Mouse (Mus musculus) erythroid progenitor cell, adult 5-6 weeks (primary cell): ENCODE results near the gene Ktn1. TPM values are rescaled to one million over a fixed set of nuclear protein-coding genes. Genes with fewer than 3 reads are reported as not detected.

Source experiments
- ATAC-seq: replicated peaks from 2 replicates; pipeline ENCODE4 v1.8.0; 2016; ENCODE audit warnings: moderate number of reproducible peaks, mild to moderate bottlenecking, moderate TSS enrichment, inconsistent platforms; ENCODE audit not compliant: poor library complexity, low FRiP score, severe bottlenecking
- total RNA-seq, 2 experiments: library from RNA; stranded (forward) in 1 of 2; stranded (reverse) in 1 of 2; fragments of 150-400 nt in 1 of 2; fragments of 186-747, 209-891 nt in 1 of 2; gene quantifications; 2 replicates each; pipeline versions ENCODE4 v1.2.3 to v1.2.4; 2015 to 2017; ENCODE audit warnings: low replicate concordance in 2 of 2

The Ktn1 gene
- total RNA-seq, 2 experiments from 2014 or later = 11.8 to 23.1 TPM

DNA sequence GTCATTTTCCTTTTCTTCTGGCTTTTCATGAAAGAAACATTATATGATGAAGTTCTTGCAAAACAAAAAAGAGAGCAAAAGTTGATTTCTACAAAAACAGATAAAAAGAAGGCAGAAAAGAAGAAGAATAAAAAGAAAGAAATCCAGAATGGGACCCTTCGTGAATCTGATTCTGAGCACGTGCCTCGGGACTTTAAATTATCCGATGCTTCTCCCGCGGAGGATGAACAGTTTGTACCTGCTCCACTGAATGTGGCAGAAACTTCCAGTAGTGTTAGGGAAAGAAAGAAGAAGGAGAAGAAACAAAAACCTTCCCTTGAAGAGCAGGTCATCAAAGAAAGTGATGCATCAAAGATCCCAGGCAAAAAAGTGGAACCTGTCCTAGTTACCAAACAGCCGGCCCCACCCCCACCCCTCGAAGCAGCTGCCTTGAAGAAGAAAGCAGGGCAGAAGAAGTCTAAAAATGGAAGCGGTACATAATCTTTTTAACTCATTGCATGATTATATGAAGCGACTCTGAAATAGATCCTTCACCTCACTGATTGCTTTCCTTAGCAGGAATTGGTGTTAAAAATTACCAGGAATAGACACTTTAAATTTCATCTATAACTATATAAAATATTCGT, 15.7 kb downstream of the Ktn1 start:
- no peak for ATAC-seq

DNA sequence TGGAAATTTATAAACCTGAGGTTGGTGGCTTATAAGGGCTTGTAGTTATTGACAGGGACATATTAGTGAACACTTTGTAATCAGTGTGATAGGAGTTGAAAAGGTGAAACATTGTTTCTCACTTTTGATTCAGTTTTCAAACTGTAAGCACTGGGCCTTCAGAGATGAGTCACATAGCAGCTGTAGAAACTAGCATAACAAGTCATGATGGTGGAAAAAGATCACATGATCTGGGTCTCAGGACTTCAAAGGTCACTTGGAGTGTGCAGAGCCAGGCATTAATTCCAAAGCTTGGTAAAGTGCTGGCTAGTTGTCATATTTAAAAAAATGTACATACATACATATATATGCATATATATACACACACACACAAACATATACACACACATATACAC, 16.2 kb downstream of the Ktn1 start:
- ATAC-seq = no peak

DNA sequence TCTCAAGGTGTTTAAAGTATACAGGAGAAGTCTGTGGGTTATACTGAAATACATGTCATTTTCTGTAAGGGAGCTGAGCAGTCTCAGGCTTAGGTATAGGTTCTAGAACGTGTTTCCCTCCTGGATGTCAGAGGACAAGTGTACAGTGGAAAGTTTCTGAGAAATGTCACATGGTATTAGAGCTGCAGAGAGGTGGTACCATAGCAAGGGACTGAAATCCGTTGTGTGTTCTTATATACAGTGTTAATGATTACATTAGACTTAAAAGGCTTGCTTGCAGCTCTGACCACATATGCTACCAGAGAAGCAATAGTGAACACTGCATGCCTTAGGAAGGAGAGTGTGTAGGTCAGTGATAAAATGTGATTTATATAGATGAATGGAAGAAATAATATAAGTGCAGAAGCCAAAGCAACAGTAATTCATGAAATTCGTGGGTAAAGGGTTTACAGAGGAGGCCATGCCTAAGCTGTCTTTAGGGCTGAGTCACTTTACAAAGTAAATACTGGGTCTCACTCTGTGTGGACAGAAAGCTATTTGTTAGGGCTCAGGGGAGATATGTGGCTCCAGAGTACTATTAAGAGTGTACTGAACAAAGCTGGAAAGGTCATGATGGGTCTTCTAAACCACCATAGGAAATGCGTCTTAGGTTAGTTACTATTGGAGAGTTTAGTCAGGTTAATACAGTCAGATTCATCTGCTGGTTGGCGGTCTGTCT, 17.0 kb downstream of the Ktn1 start:
- no peak for ATAC-seq

DNA sequence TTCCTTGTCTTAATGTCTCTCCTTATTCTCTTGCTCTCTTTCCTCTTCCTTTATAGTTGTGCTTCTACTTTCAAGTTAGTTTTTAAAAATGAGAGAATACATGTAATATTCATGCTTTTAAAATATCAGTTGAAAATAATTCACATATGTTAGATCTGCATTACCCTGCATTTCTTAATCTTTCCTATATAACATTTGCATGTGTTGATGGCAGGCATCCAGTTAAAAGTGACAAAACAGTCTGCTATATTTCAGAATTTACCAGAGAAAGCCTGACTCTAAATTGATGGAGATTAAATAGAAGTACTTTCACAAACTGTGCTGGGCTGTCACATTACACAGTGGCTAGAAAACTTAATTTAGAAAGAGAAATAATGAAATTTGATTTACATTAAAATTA, 19.8 kb downstream of the Ktn1 start:
- ATAC-seq = no peak

DNA sequence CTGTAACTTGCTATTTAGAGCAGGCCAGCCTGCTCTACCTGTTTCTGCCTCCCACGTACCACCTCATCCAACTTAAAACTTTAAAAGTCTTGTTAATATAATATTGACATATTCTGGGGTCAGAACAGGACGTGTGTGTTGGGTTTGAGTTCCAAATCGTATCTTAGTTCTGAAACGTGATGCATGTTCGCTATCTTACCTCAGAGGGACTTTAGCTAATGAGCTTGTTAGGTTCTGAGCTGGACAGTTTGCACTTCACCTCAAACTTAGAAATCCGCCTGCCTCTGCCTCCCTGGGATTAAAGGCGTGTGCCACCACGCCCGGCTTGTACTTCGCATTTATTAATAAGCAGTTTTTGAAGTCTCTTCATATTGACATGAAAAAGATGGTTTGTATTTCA, 34.6 kb downstream of the Ktn1 start:
- ATAC-seq = no peak

DNA sequence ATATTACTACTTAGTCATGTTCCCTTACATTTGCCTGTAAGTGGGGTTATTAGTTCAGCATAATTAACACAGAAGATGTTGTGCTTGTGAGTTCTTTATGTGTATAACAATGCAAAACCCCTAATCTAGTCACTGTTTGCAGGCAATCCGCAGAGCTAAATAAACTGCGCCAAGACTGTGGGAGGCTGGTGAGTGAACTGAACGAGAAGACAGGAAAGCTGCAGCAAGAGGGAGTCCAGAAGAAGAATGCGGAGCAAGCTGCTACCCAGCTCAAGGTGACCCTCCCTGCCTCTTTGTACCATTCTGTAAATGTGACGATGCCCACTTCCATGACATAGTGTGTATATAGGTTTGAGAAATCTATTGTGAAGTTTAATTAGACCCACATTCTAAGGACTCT, 36.3 kb downstream of the Ktn1 start:
- ATAC-seq = no peak

DNA sequence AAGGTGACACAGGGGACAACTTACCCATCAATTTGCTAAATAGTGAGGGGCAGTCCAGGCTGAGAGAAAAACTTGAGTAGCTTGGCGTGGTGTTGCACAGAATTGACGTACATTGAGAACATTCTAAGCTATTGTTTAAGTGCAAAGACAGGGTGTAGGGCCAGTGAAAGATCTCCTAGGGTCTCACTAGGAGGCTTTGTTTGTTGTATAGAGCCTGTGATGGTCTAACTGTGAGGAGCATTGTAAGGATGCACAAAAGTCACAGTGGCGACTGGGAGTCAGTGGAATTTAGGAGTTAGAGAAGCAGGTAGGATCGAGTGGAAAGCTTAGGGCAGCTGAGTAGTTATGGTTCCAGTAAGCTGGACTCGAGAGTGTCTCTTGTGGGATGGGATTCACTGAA, 50.9 kb downstream of the Ktn1 start:
- ATAC-seq = no peak

DNA sequence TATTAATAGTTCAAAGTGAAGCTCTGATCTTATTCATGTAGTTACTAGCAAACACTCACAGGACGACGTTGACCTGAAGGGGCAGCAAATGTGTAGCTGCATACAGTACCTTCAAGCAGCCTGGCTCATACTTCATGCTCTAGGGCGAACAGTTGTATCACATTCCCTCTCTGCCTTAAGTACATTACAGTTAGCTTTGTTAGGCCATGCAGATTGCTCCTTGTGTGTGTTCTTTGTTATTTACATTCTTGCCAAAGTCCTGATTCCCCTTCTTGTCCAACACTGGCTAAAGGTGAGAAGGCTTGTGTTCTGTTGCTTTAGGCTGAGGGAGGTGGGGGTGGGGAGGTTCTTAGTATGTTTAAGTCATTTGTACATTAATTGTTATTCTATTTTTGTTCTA, 61.3 kb downstream of the Ktn1 start:
- no peak for ATAC-seq

DNA sequence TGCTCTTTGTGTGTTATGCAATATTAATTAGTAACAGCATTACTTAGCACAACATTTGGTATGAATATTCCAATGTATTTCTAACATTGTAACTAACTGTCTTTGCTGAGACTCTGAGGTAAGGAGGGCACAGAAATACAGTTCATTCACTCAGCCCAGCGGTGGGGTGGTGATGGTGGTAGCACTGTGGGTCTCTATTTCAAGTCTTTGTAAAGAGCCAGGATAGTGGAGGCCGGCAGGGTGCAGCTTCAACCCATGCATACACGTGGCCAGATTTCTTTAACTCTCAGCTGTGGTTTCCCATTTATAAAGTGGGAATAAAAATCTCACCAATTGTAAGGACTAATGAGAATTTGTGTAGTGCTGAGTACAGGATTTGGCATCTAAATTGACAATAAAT, 67.5 kb downstream of the Ktn1 start:
- no peak for ATAC-seq

DNA sequence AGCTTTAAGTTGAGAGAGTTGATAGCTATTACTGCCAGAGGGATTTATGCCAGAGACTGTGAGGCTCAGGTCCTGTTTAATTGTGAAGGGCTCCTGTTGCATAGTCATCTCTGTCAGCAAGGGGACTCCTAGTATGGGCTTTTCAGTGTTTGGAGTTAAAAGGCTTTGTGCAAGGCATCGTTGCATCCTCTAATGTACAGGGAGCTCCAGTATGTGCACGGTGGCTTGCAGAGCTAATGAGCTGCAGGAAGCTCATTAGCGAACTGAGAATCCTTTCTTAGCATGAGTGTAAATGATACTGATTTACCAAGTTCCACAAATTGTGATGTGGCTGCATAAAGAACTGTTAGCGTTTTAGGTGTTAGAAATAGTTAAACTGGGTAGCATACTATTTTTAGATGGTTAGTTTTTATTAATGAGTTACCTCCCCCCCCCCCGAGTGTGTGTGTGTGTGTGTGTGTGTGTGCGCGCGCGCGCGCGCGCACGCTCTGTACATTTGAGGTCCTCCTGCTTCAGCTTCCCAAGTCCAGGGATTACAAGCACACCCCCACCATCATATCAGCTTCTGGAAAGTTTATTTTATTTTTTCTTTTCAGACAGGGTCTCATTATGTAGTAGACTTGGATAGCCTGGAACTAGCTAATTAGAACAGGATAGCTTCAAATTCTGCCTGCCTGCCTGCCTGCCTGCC, 69.8 kb downstream of the Ktn1 start:
- ATAC-seq = no peak

DNA sequence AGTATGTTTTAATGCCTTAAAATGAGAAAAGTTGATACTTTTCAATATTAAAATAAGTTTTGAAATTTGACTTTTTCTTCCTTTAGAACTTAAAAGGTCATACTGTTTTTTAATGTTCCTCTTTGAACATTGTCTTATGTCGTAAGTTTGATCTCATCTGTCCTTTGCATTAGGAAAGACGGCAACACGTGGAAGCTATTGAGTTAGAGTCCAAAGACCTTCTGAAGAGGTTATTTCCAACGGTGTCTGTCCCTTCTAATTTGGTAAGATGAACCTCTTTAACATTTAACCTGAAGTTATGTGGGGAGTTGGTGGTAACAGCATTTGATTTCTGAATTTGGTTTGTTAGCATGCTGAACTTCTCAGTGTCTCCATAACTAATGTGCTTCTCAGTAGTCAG, 71.8 kb downstream of the Ktn1 start:
- no peak for ATAC-seq

DNA sequence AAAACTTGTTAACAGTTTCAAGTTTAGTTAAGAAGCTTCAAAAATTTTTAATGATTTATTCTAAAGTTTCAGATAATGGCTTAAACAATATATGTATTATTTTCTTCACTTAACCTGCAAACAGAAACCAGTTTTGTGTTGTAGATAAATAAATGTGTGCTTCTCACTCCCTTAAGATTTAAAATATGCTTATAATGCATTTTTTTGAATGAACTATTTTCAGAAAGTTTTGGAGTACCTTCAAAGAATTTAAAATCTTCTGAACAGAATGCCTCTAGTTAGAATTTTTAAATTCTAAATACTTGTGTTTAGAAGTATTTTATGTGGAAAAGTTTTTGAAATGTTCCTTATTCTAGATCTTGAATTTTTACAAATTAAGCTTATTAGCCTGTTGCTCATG, 74.8 kb downstream of the Ktn1 start:
- ATAC-seq = no peak

DNA sequence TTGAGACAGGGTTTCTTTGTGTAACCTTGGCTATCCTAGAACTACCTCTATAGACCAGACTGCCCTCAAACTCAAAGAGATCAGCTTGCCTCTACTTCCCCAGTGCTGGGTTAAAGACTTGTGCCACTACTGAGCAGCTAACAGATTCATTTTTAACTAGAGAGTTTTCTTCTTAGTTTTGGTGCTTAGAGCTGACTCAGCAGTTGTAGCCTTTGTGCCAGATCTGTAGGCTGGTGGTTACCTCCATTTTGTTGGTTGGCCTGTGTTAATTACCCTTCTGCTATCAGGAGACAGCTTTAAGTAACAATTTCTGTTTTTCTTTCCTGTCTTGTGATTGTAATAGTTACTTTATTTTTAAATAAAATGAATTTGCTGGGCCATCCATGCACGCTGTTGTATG, 80.3 kb downstream of the Ktn1 start:
- ATAC-seq = no peak

DNA sequence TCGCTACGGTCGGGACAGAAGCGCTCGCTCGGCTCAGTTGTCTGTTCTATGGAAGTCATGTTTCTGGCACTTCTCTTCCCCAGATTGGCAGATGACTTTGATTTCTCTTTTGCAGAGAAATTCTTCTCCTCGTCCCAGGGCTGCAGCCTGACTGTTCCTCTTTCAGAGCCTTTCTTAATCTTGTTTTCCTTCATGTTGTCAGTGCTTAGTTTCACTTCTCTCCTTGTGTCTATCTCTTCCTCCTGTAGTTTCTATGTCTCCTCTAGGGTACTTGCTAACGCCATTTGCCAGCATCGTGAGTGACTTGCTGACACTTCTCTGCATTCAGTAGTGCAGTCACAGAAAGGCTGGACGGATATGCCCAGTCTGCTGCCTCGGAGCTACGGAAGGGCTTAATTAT, 87.1 kb downstream of the Ktn1 start:
- ATAC-seq = no peak

DNA sequence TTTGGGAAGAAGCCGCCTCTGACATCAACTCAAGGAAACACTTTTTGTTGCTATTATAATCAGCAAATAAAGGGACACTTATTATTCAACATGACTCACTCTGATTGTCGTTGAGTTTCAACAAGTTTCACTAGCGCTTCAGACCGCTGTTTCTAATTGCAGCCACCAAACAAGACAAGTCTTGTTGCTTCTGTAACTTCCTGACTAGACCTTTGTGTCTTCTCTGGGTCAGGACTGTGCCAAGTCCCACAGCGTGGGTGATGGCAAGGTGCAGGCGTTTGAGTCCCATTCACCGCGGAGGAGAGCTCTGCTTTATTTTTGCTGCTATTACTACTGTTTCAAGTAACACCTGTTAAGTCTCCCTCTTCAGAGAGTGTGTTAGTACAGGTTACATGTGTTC, 88.2 kb downstream of the Ktn1 start:
- ATAC-seq = no peak

DNA sequence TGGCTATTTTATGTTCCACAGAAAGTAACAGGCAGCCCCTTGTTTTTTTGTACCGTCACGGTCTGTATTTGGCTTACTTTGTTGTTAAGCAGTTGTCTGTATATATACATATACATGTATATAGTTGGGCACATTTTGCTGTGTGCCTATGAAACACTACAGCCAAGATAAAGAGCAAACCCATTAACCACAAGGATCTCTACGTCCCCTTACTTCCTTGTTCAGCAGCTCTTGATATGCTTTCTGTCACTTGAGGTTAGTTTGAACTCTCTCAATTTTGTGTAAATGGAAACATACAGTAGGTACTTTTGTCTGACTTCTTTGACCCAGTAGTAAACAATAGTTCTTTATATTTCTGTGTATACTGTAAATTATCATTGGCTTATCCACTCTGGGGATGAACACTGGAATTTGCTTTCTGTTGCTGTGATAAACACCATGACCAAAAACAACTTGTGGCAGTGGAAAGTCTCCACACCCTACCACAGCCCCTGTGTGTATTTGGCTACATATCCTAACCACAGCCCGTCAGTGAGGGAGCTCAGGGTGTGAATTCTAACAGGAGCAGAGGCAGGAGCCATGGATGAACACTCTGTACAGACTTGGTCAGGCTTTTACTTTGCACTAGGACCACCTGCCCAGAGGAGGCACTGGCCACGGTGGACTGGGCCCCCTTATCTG, 92.2 kb downstream of the Ktn1 start:
- no peak for ATAC-seq

DNA sequence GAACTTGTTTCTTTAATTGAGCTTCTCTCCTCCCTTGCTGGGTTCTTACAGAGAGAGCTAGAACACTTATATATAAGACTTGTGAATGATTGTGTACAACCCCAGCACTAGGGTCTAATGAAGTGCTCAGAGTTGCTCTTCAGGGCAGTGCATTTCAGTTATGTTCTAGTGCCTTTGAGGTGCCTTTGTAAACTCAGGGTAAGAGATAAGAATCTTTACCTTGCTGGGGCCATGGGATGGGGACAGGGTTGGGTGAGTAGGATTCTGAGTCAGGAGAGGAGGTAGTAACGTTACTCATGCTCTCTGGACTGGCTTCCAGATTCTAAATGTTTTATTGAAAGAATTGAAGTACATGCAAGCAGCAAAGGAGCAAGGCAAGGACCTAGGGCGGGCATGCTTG, 92.8 kb downstream of the Ktn1 start:
- no peak for ATAC-seq

DNA sequence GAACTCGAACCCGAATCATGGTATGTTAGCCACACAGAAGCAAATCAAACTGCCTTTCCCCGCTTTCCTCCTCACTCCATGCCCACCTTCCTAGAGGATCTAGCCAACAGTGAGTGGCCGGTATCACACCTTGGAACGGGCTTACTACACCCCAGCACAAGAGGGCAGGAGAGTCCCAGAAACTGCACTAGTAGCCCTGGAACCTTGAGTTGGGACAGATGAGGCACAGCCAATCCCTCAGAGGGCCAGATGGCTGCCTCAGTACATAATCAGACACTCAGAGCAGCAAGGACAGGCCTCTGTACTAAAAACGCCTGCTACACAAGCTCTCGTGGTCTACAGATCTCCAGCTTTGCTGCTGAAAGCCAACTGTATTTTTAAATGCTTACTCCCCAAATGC, 94.4 kb downstream of the Ktn1 start:
- no peak for ATAC-seq

DNA sequence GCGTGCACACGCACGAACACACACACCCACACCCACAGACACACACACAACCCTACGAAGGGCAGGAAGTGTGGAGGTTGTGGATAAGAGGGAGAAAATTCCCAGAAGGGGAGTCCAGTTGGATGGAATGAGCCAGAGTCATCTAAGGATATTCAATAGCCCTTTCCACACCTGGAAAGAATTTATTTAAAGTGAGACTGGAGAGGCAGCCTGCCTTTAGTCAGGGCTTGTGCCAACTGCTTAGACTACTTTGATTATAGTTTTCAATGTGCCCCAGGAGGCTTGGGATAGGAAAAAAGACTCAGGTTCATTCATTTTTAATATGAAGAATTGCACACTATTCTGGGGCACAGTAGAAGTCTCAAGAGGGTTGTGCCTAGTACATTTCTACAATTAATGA, 96.8 kb downstream of the Ktn1 start:
- ATAC-seq = no peak

DNA sequence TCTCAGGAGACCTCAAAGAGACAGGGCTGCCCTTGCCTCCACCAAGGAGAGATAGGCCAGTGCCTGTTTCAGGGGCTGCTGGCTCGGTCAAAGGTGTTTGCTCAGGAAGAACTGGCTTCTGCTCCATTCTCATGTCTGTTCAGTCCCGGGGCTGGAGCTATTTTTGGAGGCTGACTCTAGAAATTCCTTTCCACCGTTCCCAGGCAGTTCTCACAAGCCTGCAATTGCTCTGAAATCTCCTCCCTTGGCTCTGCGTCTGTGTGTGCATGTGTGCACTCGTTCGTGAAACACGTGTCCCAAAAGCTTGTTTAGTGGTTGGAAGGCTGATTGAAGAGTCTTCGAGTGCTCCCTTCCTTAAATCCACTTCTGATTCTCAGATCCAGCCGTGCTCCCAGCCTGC, 99.3 kb downstream of the Ktn1 start:
- ATAC-seq = no peak

DNA sequence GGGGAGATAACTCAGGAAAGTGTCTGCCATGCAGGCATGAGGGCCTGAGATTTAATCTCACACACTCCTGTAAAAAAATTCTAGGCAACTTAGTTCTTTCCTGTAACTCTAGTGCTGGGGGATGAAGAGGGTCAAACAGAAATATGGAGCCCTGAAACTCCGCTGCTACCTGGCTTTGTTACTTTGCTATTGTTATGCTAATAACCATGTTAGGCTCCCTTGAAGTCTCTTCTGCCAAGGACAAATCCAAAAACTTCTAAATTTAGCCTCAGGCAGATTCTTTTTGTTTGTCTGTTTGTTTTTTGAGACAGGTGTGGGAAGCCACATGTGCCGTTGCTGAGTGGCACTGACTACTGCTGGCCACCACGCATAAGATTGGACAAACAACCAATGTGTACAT, 100.5 kb downstream of the Ktn1 start:
- no peak for ATAC-seq
